Mouse (Mus musculus) urinary bladder, postnatal 14 days (tissue): Measurements from ENCODE around the gene Mrap.

Experiments
- DNase-seq: peaks from one replicate; pipeline ENCODE4 v3.0.0; 2021; ENCODE audit warnings: low spot score

Mrap gene

GRCm38 (mm10) chr16:90738092-90738956 lies at the start of gene Mrap:
Gene Mrap (plus strand): TSS chr16:90738207.
- peak; percentile 19 for DNase-seq

DNA sequence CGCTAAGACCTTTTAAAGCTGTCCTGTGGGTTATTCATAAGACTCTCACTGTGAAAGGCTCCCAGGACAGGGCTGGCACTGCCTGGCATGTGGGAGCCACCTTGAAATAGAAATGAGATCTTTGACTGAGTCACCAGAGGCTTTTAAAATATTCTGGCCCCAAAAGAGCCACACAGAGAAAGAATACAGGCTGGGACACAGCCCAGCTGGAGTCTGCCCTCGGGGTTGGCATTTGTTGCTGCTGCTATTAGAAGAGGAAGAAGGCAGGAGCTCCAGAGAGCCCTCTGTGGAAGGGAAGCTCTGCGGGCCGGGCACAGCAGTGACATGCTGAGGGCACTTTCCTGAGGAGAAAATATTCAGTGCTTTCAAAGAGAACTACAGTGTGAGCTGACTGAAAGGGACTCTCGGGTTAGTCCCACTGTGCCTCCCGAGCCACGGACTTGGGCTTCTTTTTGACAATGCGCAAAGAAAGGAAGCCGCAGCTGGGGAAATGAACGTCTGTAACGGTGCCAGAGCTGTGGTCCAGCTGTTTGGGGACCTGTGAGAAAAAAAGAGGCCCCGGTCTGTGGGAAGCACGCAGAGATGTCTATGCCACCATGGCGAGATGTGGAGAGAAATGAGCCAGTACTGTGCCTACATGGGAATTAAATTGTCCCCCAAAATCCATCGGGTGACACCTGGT lies 45.2 kb upstream of the Mrap start:
- DNase-seq, result no peak

GRCm38 (mm10) chr16:90693625-90694024 lies 44.4 kb upstream of the Mrap start:
- DNase-seq, result no peak

DNA sequence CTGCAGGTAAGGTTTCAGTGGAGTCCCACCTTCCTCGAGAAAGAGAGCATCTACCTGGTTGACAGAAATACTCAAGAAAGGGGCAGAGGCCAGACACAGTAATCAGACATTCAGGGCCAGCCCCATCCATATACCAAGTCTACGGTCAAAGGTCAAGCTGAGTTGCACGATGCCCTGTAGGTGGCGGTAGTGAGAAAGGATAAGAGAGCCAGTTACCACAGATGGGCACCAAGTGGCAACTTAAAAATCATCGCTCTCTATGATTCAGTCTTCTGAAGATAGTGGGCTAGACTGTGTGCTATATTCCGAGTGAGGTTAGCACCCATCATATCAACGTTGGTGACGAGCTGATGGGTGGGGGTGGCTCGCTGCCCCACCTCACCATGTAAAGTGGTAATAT lies 43.3 kb upstream of the Mrap start:
- peak; percentile 44 for DNase-seq

GRCm38 (mm10) chr16:90695121-90695520 lies 42.9 kb upstream of the Mrap start:
- DNase-seq, result no peak

GRCm38 (mm10) chr16:90696306-90696705 lies 41.7 kb upstream of the Mrap start:
- no peak for DNase-seq

- no peak for DNase-seq
Observed at GRCm38 (mm10) chr16:90699390-90699789, 38.6 kb upstream of the Mrap start.

DNA sequence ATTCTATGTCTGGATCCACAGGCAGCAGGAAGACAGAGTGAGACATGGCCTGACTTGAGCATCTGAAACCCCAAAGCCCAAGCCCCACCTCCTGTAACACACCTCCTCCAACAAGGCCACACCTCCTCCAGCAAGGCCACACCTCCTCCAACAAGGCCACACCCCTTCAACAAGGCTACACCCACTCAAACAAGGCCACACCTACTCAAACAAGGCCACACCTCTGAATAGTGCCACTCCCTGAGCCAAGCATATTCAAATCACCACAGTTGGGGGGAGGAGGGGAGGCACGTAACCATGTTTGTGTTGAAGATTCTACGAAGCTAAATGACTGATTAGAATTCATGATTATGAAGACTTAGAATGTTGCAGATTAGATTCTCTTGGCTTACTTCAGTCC lies 36.5 kb upstream of the Mrap start:
- no peak for DNase-seq

GRCm38 (mm10) chr16:90703646-90704045 lies 34.4 kb upstream of the Mrap start:
- no peak for DNase-seq

DNA sequence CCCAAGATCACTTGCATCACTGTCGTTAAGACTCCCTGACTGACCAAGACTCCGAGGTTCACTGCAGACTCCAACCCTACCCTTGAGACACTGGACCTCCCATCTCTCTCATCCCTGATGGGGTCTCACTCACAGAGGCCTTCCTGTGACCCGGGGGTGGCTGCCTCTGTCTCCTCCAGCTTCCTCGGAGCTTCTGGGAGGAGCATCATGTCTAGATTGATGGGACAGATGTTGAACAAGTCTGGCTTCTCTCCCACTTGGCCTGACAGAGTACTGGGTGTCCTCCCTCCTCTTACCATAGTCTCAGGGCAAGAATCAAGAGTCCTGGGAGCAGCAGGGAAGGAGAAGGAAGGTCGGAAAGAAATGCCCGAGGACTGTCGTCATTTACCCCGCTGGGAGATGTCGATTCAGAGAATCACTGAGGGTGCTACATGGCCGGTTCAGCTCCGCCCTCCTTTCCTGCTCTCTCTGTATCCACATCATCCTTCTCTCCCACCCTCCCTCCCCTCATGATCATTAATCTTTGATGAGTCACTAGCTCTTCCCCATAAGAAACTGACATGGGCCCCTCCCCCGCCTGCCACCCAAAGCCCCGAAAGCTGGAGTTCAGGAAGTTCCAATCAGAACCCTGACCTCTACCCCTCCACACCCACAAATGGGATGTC lies 33.7 kb upstream of the Mrap start:
- no peak for DNase-seq

DNA sequence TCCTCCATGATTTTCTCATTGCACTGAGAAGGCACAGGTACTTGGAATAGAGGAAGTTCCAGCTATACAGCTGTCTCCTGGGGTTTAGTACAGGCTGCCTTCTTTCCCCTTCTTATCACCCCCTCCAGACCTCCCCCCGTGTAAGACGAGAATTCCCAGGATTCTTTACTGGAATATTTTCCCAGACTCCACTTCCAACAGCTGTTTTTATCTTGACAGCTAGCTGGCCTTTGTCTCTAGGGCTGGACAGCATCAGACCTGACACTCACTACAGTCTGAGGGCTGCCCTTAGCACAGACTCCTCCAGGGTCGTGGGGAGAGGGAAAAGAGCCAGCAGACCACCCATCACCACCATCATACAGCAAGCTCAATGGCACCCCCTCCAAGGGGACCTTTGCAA lies 31.7 kb upstream of the Mrap start:
- DNase-seq, result no peak

DNA sequence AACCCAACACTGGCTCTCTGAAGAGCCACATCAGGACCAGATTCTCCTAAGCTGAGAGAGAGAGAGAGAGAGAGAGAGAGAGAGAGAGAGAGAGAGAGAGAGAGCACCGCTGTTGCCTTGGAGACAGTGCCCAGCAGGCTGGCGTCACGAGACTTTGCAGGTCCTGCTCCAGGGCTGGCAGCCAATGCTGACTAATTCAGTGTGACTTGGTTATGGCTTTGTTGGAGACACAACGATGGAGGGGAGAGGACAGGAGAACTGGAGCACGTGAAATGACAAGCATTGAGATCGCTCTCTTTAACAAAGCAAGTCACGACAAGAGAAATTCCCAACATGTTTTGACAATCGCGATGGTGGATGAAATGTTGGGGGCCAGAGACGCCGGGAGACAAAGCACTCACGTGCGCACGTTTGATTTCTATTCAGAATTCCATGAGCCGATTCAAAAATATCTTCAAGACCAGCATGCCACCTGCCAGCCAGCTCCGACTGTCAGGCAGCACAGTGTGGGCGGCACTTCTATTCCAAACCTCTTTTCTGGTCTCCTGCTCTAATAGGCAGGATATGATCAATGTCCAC lies 28.2 kb upstream of the Mrap start:
- DNase-seq, result peak; percentile 66

- no peak for DNase-seq
Observed at GRCm38 (mm10) chr16:90710313-90710712, 27.7 kb upstream of the Mrap start.

GRCm38 (mm10) chr16:90724051-90724450 lies 14.0 kb upstream of the Mrap start:
- DNase-seq, result no peak

DNA sequence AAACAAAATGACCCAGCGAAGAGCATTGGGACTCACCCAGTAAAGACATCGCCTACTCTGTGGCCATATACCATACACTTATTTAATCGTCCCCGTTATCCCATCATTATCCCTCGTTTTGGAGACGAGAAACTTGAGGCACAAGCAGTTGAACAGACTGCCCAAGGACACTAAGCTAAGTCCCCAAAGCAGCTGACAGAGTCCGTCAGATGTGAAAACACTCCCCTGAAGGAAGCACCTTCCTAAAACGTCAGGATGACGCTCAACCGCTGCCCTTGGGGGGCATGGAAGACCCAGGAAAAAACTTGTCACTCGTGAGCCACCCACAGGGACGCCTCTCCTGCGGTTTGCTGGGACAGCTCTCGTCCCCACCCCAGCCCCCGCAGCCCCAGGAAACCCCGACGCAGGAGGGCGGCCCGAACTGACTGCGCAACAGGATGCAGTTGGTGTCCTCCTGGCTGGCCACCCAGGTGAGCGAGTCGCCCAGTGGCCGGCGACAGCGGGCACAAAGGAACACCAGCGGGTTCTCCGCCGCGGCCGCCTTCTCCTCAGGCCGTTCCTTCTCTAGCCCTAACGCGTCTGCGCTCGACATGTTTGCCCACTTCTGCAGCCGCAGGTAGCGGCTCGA lies 11.3 kb upstream of the Mrap start:
- DNase-seq, result no peak

- peak; percentile 96 for DNase-seq
Observed at GRCm38 (mm10) chr16:90727233-90728115, 10.5 kb upstream of the Mrap start, which contains the start of gene Mis18a. Gene Mis18a (minus strand): TSS chr16:90727404.

- DNase-seq, result no peak
Observed at GRCm38 (mm10) chr16:90735611-90736010, 2.4 kb upstream of the Mrap start.

DNA sequence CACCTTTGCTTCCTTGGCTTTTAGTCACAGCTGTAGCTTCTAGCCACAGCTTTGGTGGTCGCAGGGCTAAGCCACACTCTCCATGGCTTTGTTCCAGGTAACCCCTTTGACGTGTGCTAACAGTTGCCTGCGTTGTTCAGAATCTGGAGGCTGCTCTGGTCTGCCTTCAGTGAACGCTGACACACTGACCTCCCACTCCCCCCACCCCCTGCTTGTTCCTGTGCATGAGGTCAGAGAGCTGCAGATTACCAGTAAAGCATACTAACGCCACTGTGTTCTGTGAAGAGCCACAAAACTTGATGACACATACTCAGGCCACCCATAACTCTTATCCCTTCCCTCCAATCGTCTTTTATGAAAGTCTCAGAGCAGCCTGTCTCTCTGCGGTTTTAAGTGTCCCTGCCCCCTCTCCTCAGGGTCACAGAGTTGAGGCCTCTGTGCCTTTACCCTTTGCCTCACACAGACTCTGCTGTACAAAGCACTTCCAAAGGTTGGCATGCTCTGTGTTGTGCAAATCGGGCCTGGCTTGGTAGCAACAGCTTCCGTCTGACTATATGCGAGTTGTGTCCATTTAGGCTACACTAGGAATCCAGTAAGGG lies 1.2 kb upstream of the Mrap start:
- no peak for DNase-seq

DNA sequence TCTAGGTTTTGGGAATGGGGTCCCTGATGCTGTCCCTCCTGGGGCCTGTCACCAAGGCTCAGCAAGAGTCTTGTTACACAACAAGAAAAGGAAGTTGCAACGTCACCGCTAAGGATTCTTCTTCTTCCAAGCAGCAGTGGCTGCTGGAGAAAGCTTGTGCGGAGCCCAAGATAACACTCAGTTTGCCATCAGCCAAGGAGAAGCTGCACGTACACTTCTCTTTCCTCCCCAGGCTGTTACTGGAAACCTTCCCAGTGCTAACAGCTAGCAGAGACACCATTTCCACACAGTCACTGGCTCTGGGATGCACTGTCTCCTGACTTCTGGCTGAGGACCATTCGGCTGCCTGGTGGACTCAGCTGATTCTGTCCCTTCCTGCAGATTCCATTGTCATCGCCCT lies 9.1 kb downstream of the Mrap start:
- no peak for DNase-seq

DNA sequence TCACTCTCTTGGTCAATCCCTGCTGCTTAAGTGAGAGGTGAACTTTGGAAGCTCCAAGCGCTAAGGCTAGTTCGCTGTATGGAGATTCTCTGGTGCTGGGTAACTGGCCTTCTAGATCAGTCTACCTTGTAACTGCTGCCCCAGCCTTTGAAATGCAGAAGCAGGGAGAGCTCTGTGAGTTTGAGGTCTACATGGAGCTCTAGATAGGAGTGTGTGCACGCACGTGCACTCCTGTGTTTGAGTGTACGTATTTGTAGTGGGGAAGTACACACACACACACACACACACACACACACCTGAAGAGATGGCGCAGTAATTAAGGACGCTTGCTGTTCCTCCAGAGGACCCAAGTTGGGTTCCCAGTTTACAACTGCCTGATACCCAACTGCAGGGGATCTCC lies 10.2 kb downstream of the Mrap start:
- DNase-seq, result no peak
